Mouse (Mus musculus): ENCODE data around the gene Dctpp1.

Gene Dctpp1

GRCm38 (mm10) chr7:127208553-127209438 is 51.7 kb downstream of the Dctpp1 start, which contains the start of gene Mylpf:
Gene Mylpf, plus strand, starts transcription at chr7:127208890.
- DNase-seq: peak; percentile 97 to 98

GRCm38 (mm10) chr7:127208295-127208552 is 52.3 kb downstream of the Dctpp1 start, which contains the start of gene Tbc1d10b:
Gene Tbc1d10b, minus strand, starts transcription at chr7:127208468.
- DNase-seq: no peak

GRCm38 (mm10) chr7:127207374-127208294 is 52.9 kb downstream of the Dctpp1 start:
- peak; percentile 36 to 46 for DNase-seq
